Mouse (Mus musculus): ENCODE data around the gene March6. TPM values are rescaled to one million over a fixed set of nuclear protein-coding genes. Genes with fewer than 3 reads are reported as not detected.

March6 gene
- polyA plus RNA-seq, 1 experiment from 2014 or later: 12.9 TPM

DNA sequence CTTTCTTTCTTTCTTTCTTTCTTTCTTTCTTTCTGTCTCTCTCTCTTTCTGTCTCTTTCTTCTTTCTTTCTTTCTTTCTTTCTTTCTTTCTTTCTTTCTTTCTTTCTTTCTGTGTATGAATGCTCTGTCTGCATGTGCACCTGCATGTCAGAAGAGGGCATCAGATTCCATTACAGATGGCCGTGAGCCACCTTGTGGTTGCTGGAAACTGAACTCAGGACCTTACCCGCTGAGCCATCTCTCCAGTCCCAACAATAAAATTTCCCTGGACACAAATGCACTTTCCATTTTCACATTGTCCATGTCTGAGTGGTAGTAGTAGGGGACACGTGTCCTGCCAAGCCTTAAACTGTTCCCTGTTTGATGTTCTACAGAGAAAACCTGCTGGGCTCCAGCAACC is 103.5 kb downstream of the March6 start:
- ATAC-seq (ENCODE audit: insufficient read depth): no peak
- 38% methylated on average over 3 of the region's 3 CpGs for WGBS (ENCODE audit: insufficient replicate concordance)
- Histone ChIP-seq H3K9me3 (replicated peaks) (no peaks in the 10 kb centered on the region), H3K4me3 (replicated peaks) (no peak overlapping the region), H3K9ac (no peak overlapping the region), H3K4me2 (no peak overlapping the region), H3K36me3 (replicated peaks) (no peaks in the 10 kb centered on the region), H3K27ac (replicated peaks) (no peak overlapping the region), H3K4me1 (replicated peaks) (no peaks in the 10 kb centered on the region), H3K27me3 (no peaks in the 10 kb centered on the region)

GRCm38 (mm10) chr15:31426066-31426706 is 104.7 kb downstream of the March6 start:
- 30% methylated on average over 8 of the region's 8 CpGs for WGBS (ENCODE audit: insufficient replicate concordance)
- no peaks in the 10 kb centered on the region for H3K9me3 ChIP-seq (replicated peaks)
- no peaks in the 10 kb centered on the region for H3K27me3 ChIP-seq
- no peak for ATAC-seq (ENCODE audit: insufficient read depth)
- no peaks in the 10 kb centered on the region for H3K4me1 ChIP-seq (replicated peaks)
- no peak overlapping the region for H3K4me3 ChIP-seq (replicated peaks)
- H3K4me2 ChIP-seq: no peak overlapping the region
- H3K36me3 ChIP-seq (replicated peaks): no peaks in the 10 kb centered on the region
- no peak overlapping the region for H3K27ac ChIP-seq (replicated peaks)
- no peak overlapping the region for H3K9ac ChIP-seq

DNA sequence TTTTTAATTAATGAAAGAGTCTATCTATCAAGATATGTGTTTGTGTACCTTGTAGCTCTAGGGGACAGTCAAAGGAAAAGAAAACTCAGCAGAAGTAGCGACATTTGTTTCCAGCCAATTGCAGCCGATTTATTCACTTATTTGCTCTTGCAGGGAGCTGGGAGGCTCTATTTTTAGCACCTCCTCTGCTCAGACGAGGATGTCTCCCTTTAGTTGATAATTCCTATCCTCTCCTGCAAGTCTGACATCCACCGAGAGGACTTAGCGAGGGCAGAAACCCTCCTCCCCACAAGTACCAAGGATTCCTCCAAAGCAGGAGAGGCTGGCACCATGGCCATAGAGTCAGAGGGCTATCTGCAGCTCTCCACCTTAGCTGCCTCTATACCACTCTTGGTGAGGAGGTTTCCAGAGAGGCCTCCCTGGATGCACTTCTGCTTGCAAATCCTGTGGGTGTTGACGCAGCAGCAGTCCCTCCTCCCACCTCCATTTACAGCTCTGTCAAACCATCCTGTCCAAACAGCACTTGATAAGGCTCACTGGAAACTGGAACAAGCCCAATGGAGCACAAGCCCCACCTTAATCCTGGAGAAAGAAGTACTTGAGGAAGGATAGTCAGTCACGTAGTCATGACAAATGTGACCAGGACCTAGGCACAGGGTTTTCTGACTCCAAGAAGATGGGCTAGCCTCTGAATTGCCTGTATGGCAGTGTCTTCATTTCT is 108.0 kb downstream of the March6 start:
- no peak for ATAC-seq (ENCODE audit: insufficient read depth)
- Histone ChIP-seq H3K4me3 (replicated peaks) (no peak overlapping the region), H3K27ac (replicated peaks) (no peak overlapping the region), H3K9me3 (replicated peaks) (no peaks in the 10 kb centered on the region), H3K27me3 (no peaks in the 10 kb centered on the region), H3K4me1 (replicated peaks) (peaks cover 10% of the 10 kb centered on the region), H3K9ac (no peak overlapping the region), H3K36me3 (replicated peaks) (no peaks in the 10 kb centered on the region), H3K4me2 (no peak overlapping the region)
- WGBS (ENCODE audit: insufficient replicate concordance): 47% methylated on average over 7 of the region's 7 CpGs

- Histone ChIP-seq H3K4me2 (no peak overlapping the region; the same call in 1 of the 2 replicates), H3K27ac (replicated peaks) (no peak overlapping the region)
- ATAC-seq (ENCODE audit: insufficient read depth): no peak
Measured at GRCm38 (mm10) chr15:31419037-31419436, 111.8 kb downstream of the March6 start.

GRCm38 (mm10) chr15:31418686-31419024 is 112.2 kb downstream of the March6 start:
- no peaks in the 10 kb centered on the region for H3K36me3 ChIP-seq (replicated peaks)
- H3K9me3 ChIP-seq (replicated peaks): no peaks in the 10 kb centered on the region
- no peak overlapping the region for H3K27ac ChIP-seq (replicated peaks)
- no peaks in the 10 kb centered on the region for H3K27me3 ChIP-seq
- H3K4me3 ChIP-seq (replicated peaks): peak overlapping the region; percentile 22; the same call in 1 of the 2 replicates
- no peak for ATAC-seq (ENCODE audit: insufficient read depth)
- H3K4me1 ChIP-seq (replicated peaks): peaks cover 13% of the 10 kb centered on the region
- peak overlapping the region; percentile 56 for H3K4me2 ChIP-seq
- WGBS (ENCODE audit: insufficient replicate concordance): 13% methylated on average over 7 of the region's 7 CpGs
- H3K9ac ChIP-seq: no peak overlapping the region

More at GRCm38 (mm10) chr15:31419037-31419436, 111.8 kb downstream of the March6 start:
- Histone ChIP-seq H3K4me3 (replicated peaks) (no peak overlapping the region; the same call in 1 of the 2 replicates), H3K27me3 (no peaks in the 10 kb centered on the region), H3K9me3 (replicated peaks) (no peaks in the 10 kb centered on the region), H3K36me3 (replicated peaks) (no peaks in the 10 kb centered on the region), H3K4me1 (replicated peaks) (peaks cover 13% of the 10 kb centered on the region), H3K9ac (no peak overlapping the region)
- 35% methylated on average over 9 of the region's 9 CpGs for WGBS (ENCODE audit: insufficient replicate concordance)

- H3K4me1 ChIP-seq (replicated peaks): peaks cover 13% of the 10 kb centered on the region
- peak; percentile 70 for ATAC-seq (ENCODE audit: insufficient read depth)
- H3K36me3 ChIP-seq (replicated peaks): no peaks in the 10 kb centered on the region
- H3K9ac ChIP-seq: no peak overlapping the region
- no peaks in the 10 kb centered on the region for H3K27me3 ChIP-seq
- no peaks in the 10 kb centered on the region for H3K9me3 ChIP-seq (replicated peaks)
- no peak overlapping the region for H3K27ac ChIP-seq (replicated peaks)
- WGBS (ENCODE audit: insufficient replicate concordance): 12% methylated on average over 21 of the region's 21 CpGs
- H3K4me3 ChIP-seq (replicated peaks): peak overlapping the region; percentile 22
- H3K4me2 ChIP-seq: peak overlapping the region; percentile 56
Measured at GRCm38 (mm10) chr15:31417796-31418685, 112.8 kb downstream of the March6 start.

DNA sequence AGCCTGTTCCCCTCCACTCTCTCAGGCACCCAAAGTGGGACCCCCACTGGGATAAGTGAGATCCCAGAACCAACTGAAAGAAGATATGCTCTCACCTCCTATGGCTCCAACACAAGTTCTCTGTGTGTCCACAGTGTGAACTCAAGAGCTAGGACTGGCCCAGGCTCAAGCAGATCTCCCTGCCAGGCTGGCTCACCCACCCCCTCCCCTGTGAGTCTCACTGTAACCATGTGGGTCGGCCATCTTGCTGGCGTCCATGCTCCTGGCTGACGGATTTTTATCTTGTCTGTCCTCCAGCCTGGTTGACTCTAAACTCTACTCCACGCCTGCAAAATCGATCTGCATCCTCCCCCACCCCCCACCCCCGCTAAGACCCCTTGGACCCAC is 113.5 kb downstream of the March6 start:
- WGBS (ENCODE audit: insufficient replicate concordance): 35% methylated on average over 6 of the region's 6 CpGs
- H3K9me3 ChIP-seq (replicated peaks): no peaks in the 10 kb centered on the region
- no peaks in the 10 kb centered on the region for H3K36me3 ChIP-seq (replicated peaks)
- H3K4me2 ChIP-seq: 0 out of 2 replicates have a peak overlapping the region, but pooled peaks have one; percentile 56
- no peak overlapping the region for H3K27ac ChIP-seq (replicated peaks)
- no peak overlapping the region for H3K4me3 ChIP-seq (replicated peaks)
- peaks cover 13% of the 10 kb centered on the region for H3K4me1 ChIP-seq (replicated peaks)
- H3K27me3 ChIP-seq: no peaks in the 10 kb centered on the region
- no peak for ATAC-seq (ENCODE audit: insufficient read depth)
- no peak overlapping the region for H3K9ac ChIP-seq

DNA sequence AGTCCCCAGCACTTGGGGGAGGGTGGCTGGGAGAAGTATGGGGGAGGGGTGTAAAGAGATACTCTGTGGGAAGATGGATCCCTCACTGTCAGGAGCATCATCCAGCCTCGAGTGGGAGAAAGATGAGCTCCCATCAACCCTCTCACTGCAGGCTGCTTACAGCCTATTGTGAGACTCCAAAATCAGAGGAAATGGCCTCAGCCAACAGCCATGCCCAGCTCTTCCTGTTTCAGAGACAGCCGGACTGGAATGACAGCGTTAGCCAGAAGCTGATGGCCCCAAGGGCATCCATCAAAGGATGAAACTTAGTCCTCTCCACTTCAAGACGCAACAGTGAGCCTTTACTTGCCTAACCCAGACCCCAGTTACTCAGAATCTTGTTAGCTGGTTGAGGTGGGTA is 115.7 kb downstream of the March6 start:
- no peak overlapping the region for H3K9ac ChIP-seq
- no peaks in the 10 kb centered on the region for H3K36me3 ChIP-seq (replicated peaks)
- no peak overlapping the region for H3K27ac ChIP-seq (replicated peaks)
- H3K4me2 ChIP-seq: no peak overlapping the region
- H3K4me1 ChIP-seq (replicated peaks): peaks cover 13% of the 10 kb centered on the region
- H3K27me3 ChIP-seq: no peaks in the 10 kb centered on the region
- WGBS (ENCODE audit: insufficient replicate concordance): 32% methylated on average over 4 of the region's 4 CpGs
- H3K4me3 ChIP-seq (replicated peaks): no peak overlapping the region
- H3K9me3 ChIP-seq (replicated peaks): no peaks in the 10 kb centered on the region
- no peak for ATAC-seq (ENCODE audit: insufficient read depth)

DNA sequence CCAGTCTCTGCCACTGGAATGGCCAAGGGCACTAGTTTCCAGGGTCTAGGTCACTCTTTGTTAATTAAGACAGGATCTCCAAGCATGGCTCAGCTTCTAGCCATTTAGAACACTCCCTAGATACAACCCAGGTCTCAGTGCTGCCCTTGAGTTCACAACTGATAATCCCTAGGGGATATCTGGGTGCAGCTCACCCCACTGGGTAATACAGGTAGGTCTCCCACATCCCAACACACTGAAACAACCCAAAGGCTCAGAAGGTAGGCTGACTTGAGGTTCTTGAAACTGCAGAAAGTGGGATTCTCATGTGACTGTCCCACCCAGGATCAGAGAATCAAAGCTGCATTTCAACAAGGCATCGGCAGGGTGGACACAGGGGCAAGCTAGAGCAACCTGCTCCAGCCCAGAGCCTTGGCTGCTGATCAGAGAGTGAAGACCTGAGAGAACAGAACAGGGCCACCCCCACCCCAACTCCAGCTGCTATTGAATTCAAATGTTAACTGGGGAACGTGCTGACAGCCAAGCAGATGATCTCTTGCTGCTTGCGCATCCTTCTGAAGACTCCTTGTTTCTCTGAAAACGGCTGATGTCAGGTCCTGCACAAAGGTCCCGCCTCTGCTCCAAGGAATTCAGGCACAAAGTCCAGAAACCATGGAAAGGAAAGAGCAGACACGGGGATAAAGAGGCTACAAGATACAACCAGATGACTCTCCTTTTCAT is 116.5 kb downstream of the March6 start:
- H3K4me2 ChIP-seq: no peak overlapping the region
- ATAC-seq (ENCODE audit: insufficient read depth): no peak
- H3K27ac ChIP-seq (replicated peaks): no peak overlapping the region
- H3K9ac ChIP-seq: no peak overlapping the region
- WGBS (ENCODE audit: insufficient replicate concordance): 64% methylated on average over 6 of the region's 6 CpGs
- no peak overlapping the region for H3K4me3 ChIP-seq (replicated peaks)
- no peaks in the 10 kb centered on the region for H3K27me3 ChIP-seq
- H3K9me3 ChIP-seq (replicated peaks): no peaks in the 10 kb centered on the region
- no peaks in the 10 kb centered on the region for H3K36me3 ChIP-seq (replicated peaks)
- peaks cover 13% of the 10 kb centered on the region for H3K4me1 ChIP-seq (replicated peaks)

GRCm38 (mm10) chr15:31413662-31414061 is 117.2 kb downstream of the March6 start:
- ATAC-seq (ENCODE audit: insufficient read depth): no peak
- WGBS (ENCODE audit: insufficient replicate concordance): 68% methylated on average over 6 of the region's 6 CpGs

More at GRCm38 (mm10) chr15:31413662-31414061, 117.2 kb downstream of the March6 start:
- no peak overlapping the region for H3K4me3 ChIP-seq (replicated peaks)
- H3K36me3 ChIP-seq (replicated peaks): no peaks in the 10 kb centered on the region
- H3K9me3 ChIP-seq (replicated peaks): no peaks in the 10 kb centered on the region
- H3K4me1 ChIP-seq (replicated peaks): peaks cover 11% of the 10 kb centered on the region
- no peak overlapping the region for H3K9ac ChIP-seq
- no peaks in the 10 kb centered on the region for H3K27me3 ChIP-seq
- H3K27ac ChIP-seq (replicated peaks): no peak overlapping the region
- H3K4me2 ChIP-seq: no peak overlapping the region

All from liver, embryonic 15.5 days (tissue).